ENCODE assay signal across 11 mouse cellular contexts in the genomic region with DNA sequence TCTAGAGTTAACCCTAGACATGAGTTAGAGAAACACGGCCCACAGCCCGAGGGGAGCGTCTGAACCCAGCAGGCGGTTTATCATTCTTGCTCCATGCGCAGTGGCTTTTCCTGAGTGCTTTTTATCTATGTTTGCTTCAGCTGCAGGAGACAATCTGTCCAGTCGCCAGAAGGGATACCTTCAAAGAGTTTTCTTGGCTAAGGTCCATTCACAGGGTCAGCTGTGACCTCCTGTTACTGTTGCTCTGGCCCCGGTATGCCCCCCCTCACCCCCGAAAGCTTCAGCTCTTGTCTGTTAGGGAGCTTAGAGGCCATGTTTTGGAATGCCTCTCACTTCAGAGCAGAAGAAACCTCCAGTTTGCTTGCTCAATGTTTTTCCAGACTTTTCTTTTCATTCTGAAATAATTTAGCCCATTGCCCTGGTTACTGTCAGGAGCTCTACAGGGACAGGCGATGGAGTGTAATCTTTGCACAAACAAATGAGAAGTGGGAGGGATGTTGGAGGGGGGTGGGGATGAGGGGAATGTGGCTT. TPM values are rescaled to one million over a fixed set of nuclear protein-coding genes. Genes with fewer than 3 reads are reported as not detected.
DNase-seq lines count a peak whose midpoint lies in the region; ATAC-seq and TF ChIP-seq lines count a peak whose summit lies in the region.
"Had no signal": no experiment of that assay in that cellular context is flagged by ENCODE, and none has a peak within 500 bp of the region (broad histone marks: within the 10 kb centered on the region; RNA-seq: fewer than 3 reads in every experiment).

No protein-coding gene starts in this region.

- no peak overlapping the region for H3K9ac ChIP-seq in lung, embryonic 16.5 days (ENCODE audit: low read length)
- H3K9ac ChIP-seq in hindbrain, embryonic 16.5 days (ENCODE audit: low read depth, low read length) = no peak overlapping the region
- H3K9ac ChIP-seq in midbrain, postnatal 0 days (replicated peaks; ENCODE audit: low read length, poor library complexity, severe bottlenecking) = no peak overlapping the region
- H3K9ac ChIP-seq: embryonic facial prominence, embryonic 13.5 days had no signal

- TF ChIP-seq CTCF in midbrain, postnatal 0 days (IDR thresholded peaks at IDR 0.05) = no peak

- WGBS in lung, embryonic 16.5 days = 9% methylated on average over 9 of the region's 9 CpGs
- 34% methylated on average over 9 of the region's 9 CpGs for WGBS in hindbrain, embryonic 16.5 days
- WGBS in midbrain, postnatal 0 days = 51% methylated on average over 9 of the region's 9 CpGs

- H3K9me3 ChIP-seq in lung, embryonic 16.5 days (ENCODE audit: control insufficient read depth, low read length) = no peaks in the 10 kb centered on the region
- no peaks in the 10 kb centered on the region for H3K9me3 ChIP-seq in hindbrain, embryonic 16.5 days (ENCODE audit: control insufficient read depth, low read length)
- H3K9me3 ChIP-seq in midbrain, postnatal 0 days (ENCODE audit: low read length) = no peaks in the 10 kb centered on the region
- H3K9me3 ChIP-seq: embryonic facial prominence, embryonic 13.5 days had no signal

- H3K4me2 ChIP-seq in lung, embryonic 16.5 days (ENCODE audit: low read depth, low read length) = no peak overlapping the region
- no peak overlapping the region for H3K4me2 ChIP-seq in hindbrain, embryonic 16.5 days (ENCODE audit: low read length)
- H3K4me2 ChIP-seq in midbrain, postnatal 0 days (ENCODE audit: low read depth, low read length, poor library complexity, severe bottlenecking) = no peak overlapping the region
- H3K4me2 ChIP-seq: embryonic facial prominence, embryonic 13.5 days had no signal

- peaks cover 4% of the 10 kb centered on the region; the same call in 1 of the 2 replicates for H3K4me1 ChIP-seq in lung, embryonic 16.5 days (replicated peaks; ENCODE audit: control insufficient read depth, insufficient read depth, low read length)
- H3K4me1 ChIP-seq in hindbrain, embryonic 16.5 days (ENCODE audit: control insufficient read depth, insufficient read depth, low read depth, low read length) = no peaks in the 10 kb centered on the region
- H3K4me1 ChIP-seq in midbrain, postnatal 0 days (ENCODE audit: insufficient read depth, low read length) = no peaks in the 10 kb centered on the region
- H3K4me1 ChIP-seq: embryonic facial prominence, embryonic 13.5 days; megakaryocyte, embryonic 14.5 days had no signal

- ATAC-seq in lung, embryonic 16.5 days (ENCODE audit: low read depth) = peak; percentile 74
- peak; percentile 70; the same call in 1 of the 2 replicates for ATAC-seq in hindbrain, embryonic 16.5 days
- 0 out of 2 replicates have a peak, but pooled peaks have one; percentile 34 for ATAC-seq in midbrain, postnatal 0 days (ENCODE audit: low FRiP score)

- DNase-seq in lung, postnatal 25 days (ENCODE audit: low spot score) = no peak
- peak; percentile 20 for DNase-seq in embryo, embryonic 9.5 days (ENCODE audit: extremely low spot score)
- peak; percentile 67 for DNase-seq in midbrain, postnatal 0 days (ENCODE audit: low spot score)
- DNase-seq in cerebellum, adult 11 months = no peak
- no peak for DNase-seq in right cerebral cortex, adult 2 months (ENCODE audit: low spot score in 2 of 2)
- no peak for DNase-seq in adrenal gland, postnatal 14 days
- DNase-seq: kidney, postnatal 14 days had no signal

- H3K27ac ChIP-seq in lung, embryonic 16.5 days (ENCODE audit: low read length) = no peak overlapping the region
- no peak overlapping the region for H3K27ac ChIP-seq in hindbrain, embryonic 16.5 days (ENCODE audit: low read depth, low read length)
- no peak overlapping the region for H3K27ac ChIP-seq in midbrain, postnatal 0 days (ENCODE audit: low read depth, low read length)
- H3K27ac ChIP-seq: embryonic facial prominence, embryonic 13.5 days had no signal

- H3K36me3 ChIP-seq in lung, embryonic 16.5 days (ENCODE audit: control insufficient read depth, insufficient read depth, low read length) = no peaks in the 10 kb centered on the region
- H3K36me3 ChIP-seq in hindbrain, embryonic 16.5 days (ENCODE audit: control insufficient read depth, insufficient read depth, low read length) = no peaks in the 10 kb centered on the region
- no peaks in the 10 kb centered on the region for H3K36me3 ChIP-seq in midbrain, postnatal 0 days (ENCODE audit: insufficient read depth, low read length)
- H3K36me3 ChIP-seq: embryonic facial prominence, embryonic 13.5 days had no signal

- H3K4me3 ChIP-seq in lung, embryonic 16.5 days (ENCODE audit: low read length) = no peak overlapping the region
- no peak overlapping the region for H3K4me3 ChIP-seq in hindbrain, embryonic 16.5 days (ENCODE audit: low read length)
- H3K4me3 ChIP-seq in midbrain, postnatal 0 days (ENCODE audit: low read depth, low read length) = no peak overlapping the region
- H3K4me3 ChIP-seq: embryonic facial prominence, embryonic 13.5 days had no signal

- no peaks in the 10 kb centered on the region for H3K27me3 ChIP-seq in lung, embryonic 16.5 days (ENCODE audit: control insufficient read depth, insufficient read depth, low read depth, low read length)
- H3K27me3 ChIP-seq in hindbrain, embryonic 16.5 days (replicated peaks; ENCODE audit: control insufficient read depth, insufficient read depth, low read length) = no peaks in the 10 kb centered on the region
- H3K27me3 ChIP-seq in midbrain, postnatal 0 days (ENCODE audit: insufficient read depth, low read length) = no peaks in the 10 kb centered on the region
- H3K27me3 ChIP-seq: embryonic facial prominence, embryonic 13.5 days; megakaryocyte, embryonic 14.5 days had no signal

RNA-seq across cellular contexts. Expression of a gene that starts 51.2 kb away (rescaled TPM):
- polyA plus RNA-seq in lung, embryonic 16.5 days (2015; fragmentation: Nextera tagmentation; extraction: Ambion mirVana) = 23.5 and 25.2 TPM in 2 replicates
- 256 and 264 TPM in 2 replicates for polyA plus RNA-seq in hindbrain, embryonic 16.5 days (2015; fragmentation: Nextera tagmentation; extraction: Ambion mirVana)
- total RNA-seq in midbrain, postnatal 0 days (2014; rRNA removed) = 166 and 195 TPM in 2 replicates
- polyA plus RNA-seq in midbrain, postnatal 0 days (2015; fragmentation: Nextera tagmentation; extraction: Ambion mirVana) = 145 and 147 TPM in 2 replicates
- total RNA-seq in adrenal gland, postnatal 14 days (2021) = 12.3 and 16.9 TPM in 2 replicates

Comparison
In these comparisons a context has a peak if more than half of its experiments do, and no peak if none do; other contexts are left out.
1. DNase-seq: peak in embryo, embryonic 9.5 days (single experiment) and midbrain, postnatal 0 days (single experiment); none in lung, postnatal 25 days (single experiment), cerebellum, adult 11 months (single experiment), right cerebral cortex, adult 2 months (0 of 2) and adrenal gland, postnatal 14 days (single experiment).
2. Peak in every context shown above with its lines, with median percentiles within 50 percentile points of each other: ATAC-seq.